Mouse (Mus musculus) olfactory bulb, adult 2 months (tissue): ENCODE results near the gene Gm10912.

ENCODE experiments used
- CTCF ChIP-seq: fragments of 200-500 bp; IDR thresholded peaks from 2 replicates; pipeline ENCODE4 v1.5.1; 2012; ENCODE audit warnings: low read depth, mild to moderate bottlenecking, low read length, moderate library complexity; ENCODE audit not compliant: insufficient read depth
- POLR2A ChIP-seq: fragments of 200-500 bp; IDR thresholded peaks from 2 replicates; pipeline ENCODE4 v1.6.1; 2012; ENCODE audit warnings: mild to moderate bottlenecking, low read depth, low read length, moderate library complexity; ENCODE audit not compliant: insufficient read depth

GRCm38 (mm10) chr2:104023096-104023495 lies 42.5 kb upstream of the Gm10912 start:
- no peak for TF ChIP-seq POLR2A
- no peak for TF ChIP-seq CTCF
